Mouse (Mus musculus) yolk sac, embryonic 10.5 days (tissue): ENCODE measurements around the gene Arhgef11.
"Not testable (repeated sequence)": the region's sequence is repeated elsewhere in the genome, so short reads cannot be mapped to it uniquely, and the experiment has no call there.

ENCODE experiments used
- DNase-seq: peaks from one replicate; pipeline ENCODE4 v3.0.0-alpha.2; 2017; ENCODE audit warnings: low spot score

Gene Arhgef11

GRCm38 (mm10) chr3:87616957-87617810, at the start of gene Arhgef11:
TSS of gene Arhgef11 (plus strand) at chr3:87617559.
- peak; percentile 90 for DNase-seq

DNA sequence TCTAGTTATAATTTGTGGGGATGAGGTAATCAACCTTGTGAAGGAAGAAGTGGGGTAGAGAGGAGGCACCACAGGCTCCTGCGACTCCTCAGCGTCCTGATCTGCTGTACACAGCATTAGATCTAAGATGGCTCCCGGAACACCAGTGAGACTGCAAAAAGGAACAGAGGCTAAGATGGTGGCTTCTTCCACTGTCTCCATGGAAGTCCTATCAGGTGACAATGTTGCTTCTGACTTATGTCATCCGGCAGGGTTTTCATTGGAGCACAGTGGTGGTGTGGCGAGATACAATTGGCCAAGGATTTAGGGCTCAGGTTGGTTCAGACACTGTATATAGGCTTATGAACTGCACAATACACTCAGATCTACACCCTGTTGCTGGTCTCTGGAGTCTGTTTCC, 48.7 kb upstream of the Arhgef11 start:
- DNase-seq, result no peak

DNA sequence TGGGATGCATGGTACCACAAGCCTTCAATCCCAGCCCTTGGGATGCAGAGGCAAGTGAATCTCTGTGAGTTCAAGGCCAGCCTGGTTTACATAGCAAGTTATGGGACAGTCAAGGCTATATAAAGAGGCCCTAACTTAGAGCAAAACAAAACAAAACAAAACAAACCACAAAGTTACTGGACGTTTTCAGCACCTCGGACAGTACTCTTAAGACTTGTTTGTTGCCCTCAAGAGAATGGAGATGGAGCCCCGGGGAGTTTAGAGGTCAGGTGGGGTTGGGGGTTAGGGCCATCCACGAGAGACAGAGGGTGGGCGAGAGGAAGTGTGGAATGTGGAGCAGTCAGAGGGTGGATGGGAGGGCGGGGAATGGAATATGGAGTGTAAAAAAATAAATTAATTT, 41.6 kb upstream of the Arhgef11 start:
- no peak for DNase-seq

- no peak for DNase-seq
These were observed 35.1 kb upstream of the Arhgef11 start for GRCm38 (mm10) chr3:87582259-87582658.

- no peak for DNase-seq
These were observed 23.6 kb upstream of the Arhgef11 start for GRCm38 (mm10) chr3:87593793-87594192.

GRCm38 (mm10) chr3:87595328-87595727, 22.0 kb upstream of the Arhgef11 start:
- not testable (repeated sequence) for DNase-seq

GRCm38 (mm10) chr3:87601077-87601476, 16.3 kb upstream of the Arhgef11 start:
- not testable (repeated sequence) for DNase-seq

GRCm38 (mm10) chr3:87616354-87616753, 1.0 kb upstream of the Arhgef11 start:
- no peak for DNase-seq

DNA sequence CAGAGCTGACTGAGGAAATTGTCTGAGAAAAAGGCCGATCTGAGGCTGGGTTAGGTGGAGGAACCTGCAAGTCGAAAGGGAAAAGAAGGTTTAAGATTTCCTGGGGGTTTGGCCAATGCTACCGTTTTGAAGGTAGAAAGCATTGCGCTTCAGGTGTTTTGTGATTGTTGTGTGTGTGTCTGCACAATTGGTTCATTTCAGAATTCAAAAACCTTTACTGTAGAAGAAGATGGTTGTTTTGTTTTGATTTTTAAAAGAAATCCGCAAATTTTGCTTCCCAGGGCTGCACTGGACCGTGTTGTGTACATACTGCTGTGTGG, 412 bp downstream of the Arhgef11 start:
- DNase-seq, result no peak

- no peak for DNase-seq
These were observed 881 bp downstream of the Arhgef11 start for GRCm38 (mm10) chr3:87618240-87618639.

- DNase-seq, result peak; percentile 24
These were observed 1.8 kb downstream of the Arhgef11 start for GRCm38 (mm10) chr3:87618981-87619710.

DNA sequence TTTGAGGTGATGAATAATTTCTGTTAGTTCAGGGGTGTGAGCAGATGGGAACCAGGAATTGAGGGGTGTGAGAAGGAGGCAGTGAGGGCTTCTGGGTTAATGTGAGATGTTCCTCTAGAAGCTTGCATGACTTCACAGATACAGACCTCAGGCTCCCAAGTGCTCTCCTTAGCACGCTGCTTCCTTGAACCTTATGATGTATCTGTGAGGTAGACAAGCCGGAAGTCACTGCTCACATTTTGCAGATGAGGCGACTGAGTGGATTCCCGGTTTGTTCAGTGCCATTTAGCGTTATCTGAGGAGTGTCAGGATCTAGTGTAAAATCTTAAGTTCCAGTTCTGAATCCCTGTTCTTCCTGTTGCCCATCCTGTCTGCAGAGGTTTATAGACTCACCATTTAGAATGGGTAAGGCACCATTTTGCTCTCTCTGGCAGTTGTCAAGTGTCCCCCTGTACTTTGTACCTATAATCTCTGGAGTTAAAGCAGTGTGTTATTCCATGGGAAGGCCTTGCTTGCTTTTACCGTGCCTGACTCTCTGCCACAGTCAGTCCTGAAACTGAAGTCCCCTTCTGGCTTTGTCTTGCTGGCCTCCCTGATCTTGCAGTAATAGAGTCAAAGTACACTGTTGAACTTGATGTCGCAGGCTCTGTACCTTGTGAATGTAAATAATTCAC, 3.0 kb downstream of the Arhgef11 start:
- peak; percentile 40 for DNase-seq

DNA sequence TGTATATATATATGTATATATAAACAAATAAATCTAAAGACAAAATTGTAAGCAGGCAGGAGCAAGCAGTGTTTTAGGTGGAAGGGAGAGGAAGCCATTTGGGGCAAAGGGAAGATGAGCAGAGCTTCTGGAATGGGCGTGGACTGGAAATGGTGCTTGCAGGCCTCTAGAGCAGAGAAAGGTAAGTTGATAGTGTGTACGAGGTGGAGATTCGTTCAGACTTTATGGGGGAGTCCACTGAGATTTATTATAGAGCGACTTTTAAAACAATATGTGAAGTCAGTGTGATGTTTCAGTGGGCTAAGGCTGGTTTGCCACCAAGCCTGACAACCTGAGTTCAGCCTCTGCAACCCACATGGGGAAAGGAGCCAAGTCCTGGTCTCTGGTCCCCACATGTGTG, 7.5 kb downstream of the Arhgef11 start:
- no peak for DNase-seq

- no peak for DNase-seq
These were observed 13.5 kb downstream of the Arhgef11 start for GRCm38 (mm10) chr3:87630899-87631298.

GRCm38 (mm10) chr3:87631408-87631807, 14.0 kb downstream of the Arhgef11 start:
- no peak for DNase-seq

- DNase-seq, result no peak
These were observed 18.2 kb downstream of the Arhgef11 start for GRCm38 (mm10) chr3:87635514-87635913.

GRCm38 (mm10) chr3:87643453-87643852, 26.1 kb downstream of the Arhgef11 start:
- no peak for DNase-seq

DNA sequence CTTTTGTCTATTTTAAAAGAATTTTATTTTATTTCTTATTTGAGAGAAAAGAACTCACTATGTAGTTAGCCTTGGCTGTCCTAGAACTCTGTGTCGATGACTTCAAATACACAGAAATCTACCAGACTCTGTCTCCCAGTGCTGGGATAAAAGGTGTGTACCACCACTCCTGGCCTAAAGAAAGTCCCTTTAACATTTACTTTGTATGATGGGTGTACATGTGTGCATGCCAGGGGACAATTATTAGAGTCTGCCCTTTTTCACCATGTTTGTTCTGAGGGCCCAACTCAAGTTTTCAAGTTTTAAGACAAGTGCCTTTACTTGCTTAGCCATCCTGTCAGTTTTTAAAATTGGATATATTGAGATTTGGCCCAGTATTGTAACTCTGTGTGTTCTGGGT, 28.8 kb downstream of the Arhgef11 start:
- DNase-seq, result no peak

DNA sequence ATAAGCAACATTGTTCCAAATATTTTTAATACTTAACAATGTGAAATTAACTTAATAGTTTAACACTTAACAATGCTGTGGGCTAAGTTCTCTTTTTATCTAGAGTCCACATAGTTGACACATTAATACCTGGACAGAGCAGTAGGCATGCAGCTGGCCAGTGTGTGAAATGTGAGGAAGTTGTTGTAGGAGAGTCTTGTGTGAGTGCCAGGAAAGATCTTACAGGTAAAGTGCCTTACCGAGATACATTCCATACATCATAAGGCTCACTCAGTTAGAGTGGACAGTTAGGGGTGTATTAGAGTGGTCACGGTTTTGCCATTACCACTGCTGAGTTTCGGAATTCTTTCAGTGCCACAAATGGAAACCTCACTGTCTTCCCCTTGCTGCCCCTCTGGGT, 31.7 kb downstream of the Arhgef11 start:
- no peak for DNase-seq

GRCm38 (mm10) chr3:87658348-87658747, 41.0 kb downstream of the Arhgef11 start:
- no peak for DNase-seq

GRCm38 (mm10) chr3:87659692-87660429, 42.5 kb downstream of the Arhgef11 start:
- DNase-seq, result no peak

DNA sequence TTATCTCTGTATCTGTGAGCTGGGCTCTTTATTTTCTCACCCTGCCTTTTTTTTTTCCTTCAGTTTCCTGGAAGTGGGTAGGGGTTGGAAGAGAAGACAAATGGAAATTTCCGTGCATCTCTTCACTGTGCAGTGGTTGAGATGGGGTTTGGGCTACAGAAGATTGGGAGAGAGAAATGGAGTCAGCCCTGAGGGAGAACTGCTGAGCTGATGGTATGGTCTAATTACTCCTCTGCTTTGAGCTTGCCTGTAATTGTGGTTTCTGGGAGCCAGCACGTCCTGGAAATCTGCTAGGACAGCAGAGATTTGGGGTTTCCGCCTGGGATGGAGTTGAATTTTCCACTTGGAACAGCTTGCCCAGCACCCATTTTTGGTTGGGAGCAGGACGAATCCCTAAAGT, 43.1 kb downstream of the Arhgef11 start:
- no peak for DNase-seq
